ENCODE assay signal across 8 mouse cellular contexts in the genomic region with DNA sequence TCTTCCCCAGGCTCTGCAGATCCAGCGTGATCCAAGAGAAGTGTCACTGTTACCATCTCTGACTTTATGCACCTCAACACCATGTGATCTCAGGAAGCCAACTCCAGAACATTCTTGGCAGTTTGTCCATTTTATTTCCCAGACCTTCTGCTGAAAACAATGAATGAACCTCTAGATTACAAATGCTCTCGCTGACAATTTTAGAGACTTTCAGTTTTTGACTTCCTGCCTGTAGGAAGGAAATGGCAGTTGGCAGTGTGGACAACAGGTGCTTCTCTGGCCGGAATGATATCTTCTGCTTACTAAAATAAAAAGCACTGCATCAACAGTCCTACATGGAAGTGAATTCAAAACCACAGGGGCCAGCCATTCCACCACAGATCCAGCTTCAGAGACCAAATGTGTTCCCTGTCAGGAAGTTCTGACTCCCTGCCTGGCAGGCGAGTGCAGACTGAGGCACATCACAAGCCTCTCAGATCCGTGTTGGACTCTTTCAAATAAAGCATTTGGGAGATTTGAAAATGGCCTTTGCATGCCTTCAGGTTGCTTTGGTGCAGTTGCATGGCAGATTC. TPM values are rescaled to one million over a fixed set of nuclear protein-coding genes. Genes with fewer than 3 reads are reported as not detected.
A peak's percentile ranks its signal among the peaks of the same experiment; 100 is the strongest.
DNase-seq lines count a peak whose midpoint lies in the region; ATAC-seq lines count a peak whose summit lies in the region.
"Had no signal": no experiment of that assay in that cellular context is flagged by ENCODE, and none has a peak within 500 bp of the region (broad histone marks: within the 10 kb centered on the region; RNA-seq: fewer than 3 reads in every experiment).

No protein-coding gene starts in this region.

- intact Hi-C loops in gastrocnemius, postnatal 36 days (cut with DNase I) = loop anchor here (5.0 kb wide), 3 partner anchors 38 to 128 kb away; no protein-coding TSS in a partner anchor

- peak; percentile 30 for DNase-seq in kidney, postnatal 14 days
- no peak for DNase-seq in kidney, adult 18-20 months
- DNase-seq in cerebellum, postnatal 25 days = peak; percentile 14 to 29
- peak; percentile 7 to 19 for DNase-seq in gastrocnemius, postnatal 36 days
- no peak for DNase-seq in layer of hippocampus, adult 9-11 months
- no peak for DNase-seq in layer of hippocampus, adult 11-12 months (ENCODE audit: low spot score)
- DNase-seq: adrenal gland, adult 8-10 months had no signal

- 0 out of 2 replicates have a peak, but pooled peaks have one; percentile 15 for ATAC-seq in megakaryocyte, adult 5-6 weeks (ENCODE audit: poor library complexity, severe bottlenecking)

RNA-seq across cellular contexts. Expression of a gene that starts 9.8 kb away (rescaled TPM):
- under 1 TPM; 0.10 to 0.17 TPM for total RNA-seq in gastrocnemius, postnatal 36 days (2021)
- total RNA-seq in megakaryocyte, adult 5-6 weeks (2015) = 0.11 and 1.0 TPM in 2 replicates
- total RNA-seq in megakaryocyte, adult 5-6 weeks (2017) = 0.37 and 0.59 TPM in 2 replicates

Comparison
In these comparisons a context has a peak if more than half of its experiments do, and no peak if none do; other contexts are left out.
1. DNase-seq: peak in kidney, postnatal 14 days (single experiment), cerebellum, postnatal 25 days (2 of 2) and gastrocnemius, postnatal 36 days (2 of 2); none in kidney, adult 18-20 months (single experiment), layer of hippocampus, adult 9-11 months (single experiment) and layer of hippocampus, adult 11-12 months (single experiment).